Mouse (Mus musculus) hindbrain, embryonic 16.5 days (tissue): Measurements from ENCODE around the gene Rab15. TPM values are rescaled to one million over a fixed set of nuclear protein-coding genes. Genes with fewer than 3 reads are reported as not detected.

Source experiments
- ATAC-seq: fragments of 200-750 bp; cut with Nextera tagmentation; 2 replicates; pipeline ENCODE4 v1.8.0; 2017; ENCODE audit warnings: moderate TSS enrichment, moderate library complexity
- H3K27ac ChIP-seq: fragments of 300-500 bp; sonication (generic); 2 replicates; pipeline ENCODE4 v1.5.1; 2014; ENCODE audit warnings: low read depth, mild to moderate bottlenecking, control low read depth, low read length, moderate library complexity
- H3K27me3 ChIP-seq: fragments of 300-500 bp; sonication (generic); replicated peaks from 2 replicates; pipeline ENCODE4 v1.6.1; 2014; ENCODE audit warnings: low read length; ENCODE audit not compliant: control insufficient read depth, insufficient read depth
- H3K36me3 ChIP-seq: fragments of 300-500 bp; sonication (generic); 2 replicates; pipeline ENCODE4 v1.6.1; 2014; ENCODE audit warnings: mild to moderate bottlenecking, low read length, moderate library complexity, mixed read lengths; ENCODE audit not compliant: control insufficient read depth, insufficient read depth
- H3K4me1 ChIP-seq: fragments of 300-500 bp; sonication (generic); 2 replicates; pipeline ENCODE4 v1.6.1; 2014; ENCODE audit warnings: low read depth, low read length; ENCODE audit not compliant: control insufficient read depth, insufficient read depth
- H3K4me2 ChIP-seq: fragments of 300-500 bp; sonication (generic); 2 replicates; pipeline ENCODE4 v1.6.1; 2014; ENCODE audit warnings: mild to moderate bottlenecking, low read length, control low read depth, moderate library complexity
- H3K4me3 ChIP-seq: fragments of 300-500 bp; sonication (generic); 2 replicates; pipeline ENCODE4 v1.5.1; 2014; ENCODE audit warnings: mild to moderate bottlenecking, low read length, control low read depth, moderate library complexity
- H3K9ac ChIP-seq: fragments of 300-500 bp; sonication (generic); 2 replicates; pipeline ENCODE4 v1.6.1; 2014; ENCODE audit warnings: low read depth, mild to moderate bottlenecking, control low read depth, low read length, moderate library complexity
- H3K9me3 ChIP-seq: fragments of 300-500 bp; sonication (generic); 2 replicates; pipeline ENCODE4 v1.6.1; 2014; ENCODE audit warnings: mild to moderate bottlenecking, low read length, moderate library complexity; ENCODE audit not compliant: control insufficient read depth
- WGBS: fragments of 180-500 bp; shearing (Covaris S2); extraction: QIAGEN DNeasy Blood & Tissue Kit; methylation state at CpG from one replicate; pipeline ENCODE4 v1.1.7; 2014; 5-methylcytosine and 5-hydroxymethylcytosine counted together
- polyA plus RNA-seq: library from polyadenylated mRNA; unstranded; fragments of >200 nt; fragmentation: Nextera tagmentation; extraction: Ambion mirVana; gene quantifications from 2 replicates; pipeline ENCODE4 v1.2.1, GENCODE M21; 2015

Rab15 gene
- polyA plus RNA-seq, 1 experiment from 2014 or later, result 59.9 TPM

GRCm38 (mm10) chr12:76822002-76822650 is 582 bp downstream of the Rab15 start:
- no peaks in the 10 kb centered on the region for H3K36me3 ChIP-seq
- H3K27me3 ChIP-seq, result no peaks in the 10 kb centered on the region
- H3K4me3 ChIP-seq, result peak overlapping the region; percentile 62
- peak overlapping the region; percentile 91 for H3K9ac ChIP-seq
- ATAC-seq, result peak; percentile 75
- H3K9me3 ChIP-seq, result no peaks in the 10 kb centered on the region
- under 1% methylated on average over 23 of the region's 66 CpGs for WGBS
- H3K4me2 ChIP-seq, result peak overlapping the region; percentile 79
- peaks cover 29% of the 10 kb centered on the region for H3K4me1 ChIP-seq
- peak overlapping the region; percentile 80 for H3K27ac ChIP-seq

- Histone ChIP-seq H3K27ac (no peak overlapping the region), H3K4me1 (peaks cover 29% of the 10 kb centered on the region), H3K4me3 (peak overlapping the region; percentile 62), H3K36me3 (no peaks in the 10 kb centered on the region), H3K4me2 (peak overlapping the region; percentile 79), H3K9me3 (no peaks in the 10 kb centered on the region), H3K9ac (peak overlapping the region; percentile 91), H3K27me3 (no peaks in the 10 kb centered on the region)
- WGBS, result 50% methylated on average over 4 of the region's 4 CpGs
- ATAC-seq, result no peak
These were observed 2.1 kb downstream of the Rab15 start for GRCm38 (mm10) chr12:76820615-76821014.

GRCm38 (mm10) chr12:76819816-76820215 is 2.9 kb downstream of the Rab15 start:
- Histone ChIP-seq H3K9me3 (no peaks in the 10 kb centered on the region), H3K4me2 (peak overlapping the region; percentile 79), H3K4me1 (peaks cover 29% of the 10 kb centered on the region), H3K27me3 (no peaks in the 10 kb centered on the region), H3K27ac (no peak overlapping the region), H3K36me3 (no peaks in the 10 kb centered on the region), H3K4me3 (no peak overlapping the region), H3K9ac (no peak overlapping the region)
- 49% methylated on average over 6 of the region's 6 CpGs for WGBS
- ATAC-seq, result no peak

- H3K9me3 ChIP-seq, result no peaks in the 10 kb centered on the region
- no peak overlapping the region for H3K4me2 ChIP-seq
- no peak overlapping the region for H3K4me3 ChIP-seq
- H3K27ac ChIP-seq, result no peak overlapping the region
- no peaks in the 10 kb centered on the region for H3K27me3 ChIP-seq
- H3K9ac ChIP-seq, result no peak overlapping the region
- no peak for ATAC-seq
- peaks cover 29% of the 10 kb centered on the region for H3K4me1 ChIP-seq
- 84% methylated on average over 9 of the region's 9 CpGs for WGBS
- no peaks in the 10 kb centered on the region for H3K36me3 ChIP-seq
These were observed 3.8 kb downstream of the Rab15 start for GRCm38 (mm10) chr12:76818908-76819307.

- 66% methylated on average over 4 of the region's 4 CpGs for WGBS
These were observed 4.6 kb downstream of the Rab15 start for GRCm38 (mm10) chr12:76818120-76818519.

GRCm38 (mm10) chr12:76817176-76817575 is 5.5 kb downstream of the Rab15 start:
- Histone ChIP-seq H3K9me3 (no peaks in the 10 kb centered on the region), H3K27ac (no peak overlapping the region), H3K27me3 (no peaks in the 10 kb centered on the region), H3K4me3 (no peak overlapping the region), H3K9ac (no peak overlapping the region), H3K4me1 (peaks cover 26% of the 10 kb centered on the region), H3K36me3 (no peaks in the 10 kb centered on the region), H3K4me2 (no peak overlapping the region)
- ATAC-seq, result no peak
- 53% methylated on average over 4 of the region's 4 CpGs for WGBS

More at GRCm38 (mm10) chr12:76818120-76818519, 4.6 kb downstream of the Rab15 start:
- Histone ChIP-seq H3K9me3 (no peaks in the 10 kb centered on the region), H3K36me3 (no peaks in the 10 kb centered on the region), H3K4me1 (peaks cover 29% of the 10 kb centered on the region), H3K4me3 (no peak overlapping the region), H3K27ac (no peak overlapping the region), H3K27me3 (no peaks in the 10 kb centered on the region), H3K9ac (no peak overlapping the region), H3K4me2 (no peak overlapping the region)
- ATAC-seq, result no peak

- no peaks in the 10 kb centered on the region for H3K9me3 ChIP-seq
- no peak for ATAC-seq
- 67% methylated on average over 4 of the region's 4 CpGs for WGBS
- H3K4me1 ChIP-seq, result peaks cover 26% of the 10 kb centered on the region
- H3K27ac ChIP-seq, result no peak overlapping the region
- no peak overlapping the region for H3K4me3 ChIP-seq
- no peak overlapping the region for H3K9ac ChIP-seq
- no peaks in the 10 kb centered on the region for H3K27me3 ChIP-seq
- no peaks in the 10 kb centered on the region for H3K36me3 ChIP-seq
- H3K4me2 ChIP-seq, result no peak overlapping the region
These were observed 6.0 kb downstream of the Rab15 start for GRCm38 (mm10) chr12:76816720-76817119.

GRCm38 (mm10) chr12:76814120-76814519 is 8.6 kb downstream of the Rab15 start:
- WGBS, result 80% methylated on average over 2 of the region's 2 CpGs

GRCm38 (mm10) chr12:76813543-76813942 is 9.2 kb downstream of the Rab15 start:
- Histone ChIP-seq H3K4me3 (no peak overlapping the region), H3K27ac (no peak overlapping the region), H3K9ac (no peak overlapping the region), H3K4me2 (no peak overlapping the region), H3K36me3 (no peaks in the 10 kb centered on the region), H3K4me1 (peaks cover 8% of the 10 kb centered on the region), H3K9me3 (no peaks in the 10 kb centered on the region), H3K27me3 (no peaks in the 10 kb centered on the region)
- 80% methylated on average over 10 of the region's 10 CpGs for WGBS
- no peak for ATAC-seq

More at GRCm38 (mm10) chr12:76814120-76814519, 8.6 kb downstream of the Rab15 start:
- H3K4me1 ChIP-seq, result peaks cover 9% of the 10 kb centered on the region
- no peaks in the 10 kb centered on the region for H3K36me3 ChIP-seq
- H3K4me2 ChIP-seq, result no peak overlapping the region
- H3K9ac ChIP-seq, result no peak overlapping the region
- no peaks in the 10 kb centered on the region for H3K9me3 ChIP-seq
- ATAC-seq, result no peak
- H3K4me3 ChIP-seq, result no peak overlapping the region
- no peaks in the 10 kb centered on the region for H3K27me3 ChIP-seq
- no peak overlapping the region for H3K27ac ChIP-seq
